ENCODE assay signal across 21 mouse cellular contexts in genomic region chr5:21050770-21051122, GRCm38 (mm10). TPM values are rescaled to one million over a fixed set of nuclear protein-coding genes. Genes with fewer than 3 reads are reported as not detected.
A peak's percentile ranks its signal among the peaks of the same experiment; 100 is the strongest.
DNase-seq lines count a peak whose midpoint lies in the region; ATAC-seq lines count a peak whose summit lies in the region.
"Had no signal": no experiment of that assay in that cellular context is flagged by ENCODE, and none has a peak within 500 bp of the region (broad histone marks: within the 10 kb centered on the region; RNA-seq: fewer than 3 reads in every experiment).

No protein-coding gene starts in this region.

- H3K4me1 ChIP-seq in heart, embryonic 13.5 days, result peaks cover 56% of the 10 kb centered on the region
- H3K4me1 ChIP-seq in liver, embryonic 15.5 days (replicated peaks), result peaks cover 75% of the 10 kb centered on the region

- no peak overlapping the region; the same call in 1 of the 2 replicates for H3K27ac ChIP-seq in heart, embryonic 13.5 days (replicated peaks)
- peak overlapping the region; percentile 86 for H3K27ac ChIP-seq in liver, embryonic 15.5 days (replicated peaks)
- H3K27ac ChIP-seq: embryonic facial prominence, embryonic 12.5 days; forebrain, embryonic 15.5 days; hindbrain, embryonic 12.5 days; limb, embryonic 13.5 days; midbrain, embryonic 12.5 days had no signal

- peaks cover 5% of the 10 kb centered on the region; the same call in 1 of the 2 replicates for H3K36me3 ChIP-seq in heart, embryonic 13.5 days
- no peaks in the 10 kb centered on the region for H3K36me3 ChIP-seq in liver, embryonic 15.5 days (replicated peaks)
- H3K36me3 ChIP-seq: embryonic facial prominence, embryonic 12.5 days; forebrain, embryonic 15.5 days; hindbrain, embryonic 12.5 days; limb, embryonic 13.5 days; midbrain, embryonic 12.5 days had no signal

- no peak overlapping the region for H3K9ac ChIP-seq in heart, embryonic 13.5 days
- H3K9ac ChIP-seq in liver, embryonic 15.5 days, result 0 out of 2 replicates have a peak overlapping the region, but pooled peaks have one; percentile 1
- H3K9ac ChIP-seq: embryonic facial prominence, embryonic 12.5 days; forebrain, embryonic 15.5 days; hindbrain, embryonic 12.5 days; limb, embryonic 13.5 days; lung, embryonic 14.5 days; midbrain, embryonic 12.5 days had no signal

- peak overlapping the region; percentile 26 for H3K4me2 ChIP-seq in heart, embryonic 13.5 days
- peak overlapping the region; percentile 58 for H3K4me2 ChIP-seq in liver, embryonic 15.5 days
- H3K4me2 ChIP-seq: embryonic facial prominence, embryonic 12.5 days; forebrain, embryonic 15.5 days; hindbrain, embryonic 12.5 days; limb, embryonic 13.5 days; lung, embryonic 14.5 days; midbrain, embryonic 12.5 days had no signal

- H3K9me3 ChIP-seq in heart, embryonic 13.5 days, result no peaks in the 10 kb centered on the region
- no peaks in the 10 kb centered on the region for H3K9me3 ChIP-seq in liver, embryonic 15.5 days (replicated peaks)
- H3K9me3 ChIP-seq: embryonic facial prominence, embryonic 12.5 days; forebrain, embryonic 15.5 days; hindbrain, embryonic 12.5 days; limb, embryonic 13.5 days; midbrain, embryonic 12.5 days had no signal

- H3K4me3 ChIP-seq in heart, embryonic 13.5 days, result no peak overlapping the region
- H3K4me3 ChIP-seq in liver, embryonic 15.5 days (replicated peaks), result peak overlapping the region; percentile 9
- H3K4me3 ChIP-seq: embryonic facial prominence, embryonic 12.5 days; forebrain, embryonic 15.5 days; hindbrain, embryonic 12.5 days; limb, embryonic 13.5 days; midbrain, embryonic 12.5 days had no signal

- no peak for ATAC-seq in heart, embryonic 13.5 days (ENCODE audit: extremely low read depth, insufficient number of reproducible peaks, low FRiP score, low TSS enrichment)
- peak; percentile 37 for ATAC-seq in liver, embryonic 15.5 days (ENCODE audit: insufficient read depth)
- ATAC-seq: forebrain, embryonic 15.5 days had no signal

- no peak for DNase-seq in heart, postnatal 10 days
- DNase-seq in 416B (ENCODE audit: low read depth), result peak; percentile 56
- DNase-seq in c-Kit-positive CD71-positive TER-119-negative erythroid progenitor cells, embryonic 14.5 days (ENCODE audit: low read depth), result peak; percentile 51
- no peak for DNase-seq in cerebellum, adult 11-12 months
- DNase-seq in layer of hippocampus, adult 9-11 months, result no peak
- DNase-seq in spleen, postnatal 4 days (ENCODE audit: low spot score in 2 of 2), result no peak
- DNase-seq: adrenal gland, postnatal 10 days; cerebellum, postnatal 10 days; gastrocnemius, postnatal 25 days; heart, adult 18-20 months; kidney, adult 11 months; kidney, postnatal 4 days; lung, embryonic 14.5 days; lung, postnatal 4 days had no signal

- WGBS in heart, embryonic 13.5 days, result 27% methylated on average over 2 of the region's 2 CpGs
- 19% methylated on average over 2 of the region's 2 CpGs for WGBS in liver, embryonic 15.5 days (ENCODE audit: insufficient replicate concordance)

- intact Hi-C loops in heart, postnatal 10 days (cut with DNase I), result no loop called here

- no peaks in the 10 kb centered on the region for H3K27me3 ChIP-seq in heart, embryonic 13.5 days (replicated peaks)
- H3K27me3 ChIP-seq in liver, embryonic 15.5 days, result no peaks in the 10 kb centered on the region
- H3K27me3 ChIP-seq: embryonic facial prominence, embryonic 12.5 days; forebrain, embryonic 15.5 days; hindbrain, embryonic 12.5 days; limb, embryonic 13.5 days; midbrain, embryonic 12.5 days had no signal

RNA-seq across cellular contexts. Expression of gene Ptpn12, which starts 5.0 kb away (rescaled TPM):
- 16.8 and 17.2 TPM in 2 replicates for polyA plus RNA-seq in heart, embryonic 13.5 days (2015; fragmentation: Nextera tagmentation; extraction: Ambion mirVana)
- total RNA-seq in heart, postnatal 10 days (2021), result 10 to 100 TPM; 44.3 to 50.4 TPM
- 10.7 and 10.9 TPM in 2 replicates for polyA plus RNA-seq in liver, embryonic 15.5 days (2015; fragmentation: Nextera tagmentation; extraction: Ambion mirVana)

Comparison
In these comparisons a context has a peak if more than half of its experiments do, and no peak if none do; other contexts are left out.
1. DNase-seq: peak in 416B (single experiment) and c-Kit-positive CD71-positive TER-119-negative erythroid progenitor cells, embryonic 14.5 days (single experiment); none in heart, postnatal 10 days (0 of 2), cerebellum, adult 11-12 months (single experiment), layer of hippocampus, adult 9-11 months (single experiment) and spleen, postnatal 4 days (0 of 2).